Mouse (Mus musculus) spleen, adult 2 months (tissue): ENCODE measurements around the gene Kifc1.
"Not testable (repeated sequence)": the region's sequence is repeated elsewhere in the genome, so short reads cannot be mapped to it uniquely, and the experiment has no call there.

Experiments used
- CTCF ChIP-seq: fragments of 200-500 bp; IDR thresholded peaks from 2 replicates; pipeline ENCODE4 v1.5.1; 2011; ENCODE audit warnings: mild to moderate bottlenecking, inconsistent platforms; ENCODE audit not compliant: insufficient read depth, insufficient read length, insufficient replicate concordance; ENCODE audit errors: extremely low read depth
- POLR2A ChIP-seq: fragments of 200-500 bp; IDR thresholded peaks from 2 replicates; pipeline ENCODE4 v1.6.1; 2011; ENCODE audit warnings: low read depth, low read length, inconsistent platforms

GRCm38 (mm10) chr17:33904835-33905234 lies 14.4 kb upstream of the Kifc1 start, which contains the start of gene Platr17:
- not testable (repeated sequence) for TF ChIP-seq CTCF, POLR2A
